Mouse (Mus musculus): ENCODE results near the gene Rer1.
A peak's percentile ranks its signal among the peaks of the same experiment; 100 is the strongest.

Gene Rer1

GRCm38 (mm10) chr4:155086108-155087024 is at the start of gene Rer1, which contains the start of gene Morn1:
Rer1 (minus strand) TSS chr4:155086382.
Morn1 (plus strand) TSS chr4:155086577.
- peak; percentile 100 for DNase-seq (ENCODE audit: low read depth)

GRCm38 (mm10) chr4:155134686-155135172 is 48.5 kb upstream of the Rer1 start:
- no peak for DNase-seq (ENCODE audit: low read depth)

- DNase-seq (ENCODE audit: low read depth) = no peak
Observed at GRCm38 (mm10) chr4:155133658-155134417, 47.7 kb upstream of the Rer1 start.

GRCm38 (mm10) chr4:155133188-155133587 is 47.0 kb upstream of the Rer1 start:
- no peak for DNase-seq (ENCODE audit: low read depth)

GRCm38 (mm10) chr4:155130616-155131015 is 44.4 kb upstream of the Rer1 start:
- no peak for DNase-seq (ENCODE audit: low read depth)

- DNase-seq (ENCODE audit: low read depth) = no peak
Observed at GRCm38 (mm10) chr4:155129996-155130395, 43.8 kb upstream of the Rer1 start.

GRCm38 (mm10) chr4:155129132-155129917 is 43.1 kb upstream of the Rer1 start:
- DNase-seq (ENCODE audit: low read depth) = peak; percentile 58

- DNase-seq (ENCODE audit: low read depth) = no peak
Observed at GRCm38 (mm10) chr4:155128411-155128810, 42.2 kb upstream of the Rer1 start.

- DNase-seq (ENCODE audit: low read depth) = peak; percentile 67
Observed at GRCm38 (mm10) chr4:155126602-155127372, 40.6 kb upstream of the Rer1 start.

GRCm38 (mm10) chr4:155126194-155126593 is 40.0 kb upstream of the Rer1 start:
- no peak for DNase-seq (ENCODE audit: low read depth)

GRCm38 (mm10) chr4:155125310-155125709 is 39.1 kb upstream of the Rer1 start:
- no peak for DNase-seq (ENCODE audit: low read depth)

GRCm38 (mm10) chr4:155123868-155124534 is 37.8 kb upstream of the Rer1 start:
- DNase-seq (ENCODE audit: low read depth) = peak; percentile 32

GRCm38 (mm10) chr4:155122444-155123040 is 36.4 kb upstream of the Rer1 start:
- peak; percentile 22 for DNase-seq (ENCODE audit: low read depth)

- DNase-seq (ENCODE audit: low read depth) = no peak
Observed at GRCm38 (mm10) chr4:155121915-155122443, 35.8 kb upstream of the Rer1 start.

GRCm38 (mm10) chr4:155121222-155121621 is 35.0 kb upstream of the Rer1 start:
- DNase-seq (ENCODE audit: low read depth) = no peak

- DNase-seq (ENCODE audit: low read depth) = no peak
Observed at GRCm38 (mm10) chr4:155120583-155120982, 34.4 kb upstream of the Rer1 start.

- no peak for DNase-seq (ENCODE audit: low read depth)
Observed at GRCm38 (mm10) chr4:155120038-155120437, 33.9 kb upstream of the Rer1 start.

GRCm38 (mm10) chr4:155118278-155118677 is 32.1 kb upstream of the Rer1 start:
- DNase-seq (ENCODE audit: low read depth) = no peak

GRCm38 (mm10) chr4:155117396-155117978 is 31.3 kb upstream of the Rer1 start:
- no peak for DNase-seq (ENCODE audit: low read depth)

Data from induced T-regulatory cell, adult 2 months (primary cell).